Mouse (Mus musculus) spleen, adult 2 months (tissue): ENCODE results near the gene Iqcf5.

ENCODE experiments used
- CTCF ChIP-seq: fragments of 200-500 bp; IDR thresholded peaks from 2 replicates; pipeline ENCODE4 v1.5.1; 2011; ENCODE audit warnings: mild to moderate bottlenecking, inconsistent platforms; ENCODE audit not compliant: insufficient read depth, insufficient read length, insufficient replicate concordance; ENCODE audit errors: extremely low read depth
- POLR2A ChIP-seq: fragments of 200-500 bp; IDR thresholded peaks from 2 replicates; pipeline ENCODE4 v1.6.1; 2011; ENCODE audit warnings: low read depth, low read length, inconsistent platforms

DNA sequence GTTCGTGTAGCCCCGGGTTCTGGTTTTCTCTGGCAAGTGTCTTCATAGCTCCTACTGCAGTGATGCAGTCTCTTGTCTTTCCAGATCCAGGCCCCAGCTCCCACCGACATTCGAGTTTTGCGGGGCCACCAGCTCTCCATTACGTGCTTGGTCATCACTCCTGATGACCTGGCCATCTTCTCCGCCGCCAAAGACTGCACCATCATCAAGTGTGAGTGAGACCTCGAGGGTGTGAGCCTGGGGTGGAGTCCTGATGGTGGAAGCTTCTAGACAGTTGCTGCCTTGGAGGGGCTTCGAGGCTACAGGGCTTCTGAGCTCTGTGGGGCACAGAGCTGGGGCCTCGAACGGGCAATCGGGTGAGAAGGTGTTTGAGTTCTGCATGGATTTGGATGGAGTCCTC lies 32.7 kb upstream of the Iqcf5 start:
- TF ChIP-seq POLR2A (no peak), CTCF (no peak)
